Mouse (Mus musculus): ENCODE results near the gene Kcng4. TPM values are rescaled to one million over a fixed set of nuclear protein-coding genes. Genes with fewer than 3 reads are reported as not detected.
A peak's percentile ranks its signal among the peaks of the same experiment; 100 is the strongest.

Gene Kcng4
- 0.32 and 0.42 TPM in 2 replicates for polyA plus RNA-seq (2014; fragmentation: Nextera tagmentation; extraction: Ambion mirVana)

DNA sequence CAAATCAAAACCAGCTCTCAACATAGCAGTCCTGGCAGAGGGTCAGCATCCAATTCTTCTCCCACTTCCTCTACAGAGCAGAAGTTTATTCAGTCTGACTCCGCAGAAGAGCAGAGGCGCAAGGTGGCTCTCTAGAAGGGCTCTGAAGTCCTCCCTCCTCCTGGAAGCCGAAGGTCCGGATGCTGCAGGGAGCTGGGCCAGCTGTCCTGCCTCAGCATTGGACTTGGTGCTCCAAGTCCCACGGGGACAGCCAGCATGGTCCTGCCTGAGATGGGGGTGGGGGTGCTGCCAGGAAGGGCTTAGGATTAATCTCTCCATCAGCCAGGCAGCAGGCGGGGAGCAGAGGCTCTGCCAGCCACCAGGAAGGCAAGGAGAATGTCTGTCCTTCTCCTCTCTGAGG is at the start of gene Kcng4:
Gene Kcng4, minus strand, starts transcription at position 303 of the 400 bp plus-strand sequence.
- H3K4me1 ChIP-seq (ENCODE audit: control insufficient read depth, insufficient read depth, low read length) = 0 out of 2 replicates have a peak, but pooled peaks cover 9% of the 10 kb centered on the region

DNA sequence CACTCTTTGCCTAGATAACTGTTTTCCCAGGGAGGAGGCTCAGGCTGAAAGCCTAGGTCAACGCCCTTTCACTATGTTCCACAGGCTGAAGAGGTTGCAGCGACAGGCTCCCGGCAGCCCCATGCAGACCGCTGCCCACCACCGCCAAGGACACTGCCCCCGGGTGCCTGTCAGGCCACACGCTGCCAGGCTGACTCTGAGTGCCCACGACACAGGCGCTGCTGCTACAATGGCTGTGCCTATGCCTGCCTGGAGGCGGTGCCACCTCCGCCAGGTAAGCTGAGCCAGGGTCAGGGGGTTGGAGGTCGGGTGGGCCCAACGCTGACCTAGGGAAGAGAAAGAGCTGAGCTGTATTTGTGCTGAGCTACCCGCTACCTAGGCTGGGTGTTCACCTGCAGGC is 43.7 kb upstream of the Kcng4 start:
- H3K4me1 ChIP-seq (ENCODE audit: control insufficient read depth, insufficient read depth, low read length) = no peaks in the 10 kb centered on the region
- H3K9ac ChIP-seq (ENCODE audit: low read length) = no peak overlapping the region
- H3K4me2 ChIP-seq (ENCODE audit: low read depth) = no peak overlapping the region
- ATAC-seq (ENCODE audit: insufficient read depth, low FRiP score, low TSS enrichment) (no peak), DNase-seq (ENCODE audit: low spot score) (no peak)
- no peak overlapping the region for H3K27ac ChIP-seq (ENCODE audit: low read depth, low read length)
- no peaks in the 10 kb centered on the region for H3K36me3 ChIP-seq (ENCODE audit: control insufficient read depth, insufficient read depth, low read length)
- H3K27me3 ChIP-seq (ENCODE audit: control insufficient read depth, insufficient read depth, low read length) = no peaks in the 10 kb centered on the region
- 64% methylated on average over 14 of the region's 14 CpGs for WGBS
- H3K9me3 ChIP-seq (ENCODE audit: control insufficient read depth, low read length) = no peaks in the 10 kb centered on the region
- no peak overlapping the region for H3K4me3 ChIP-seq (ENCODE audit: low read depth, low read length)

More for the DNA sequence above, at the start of gene Kcng4:
- no peak for DNase-seq (ENCODE audit: low spot score)
- Histone ChIP-seq H3K9ac (ENCODE audit: low read length) (no peak within 1 kb of the TSS), H3K27me3 (ENCODE audit: control insufficient read depth, insufficient read depth, low read length) (0 out of 2 replicates have a peak, but pooled peaks cover 2% of the 10 kb centered on the region), H3K27ac (ENCODE audit: low read depth, low read length) (no peak within 1 kb of the TSS), H3K4me2 (ENCODE audit: low read depth) (no peak within 1 kb of the TSS), H3K36me3 (ENCODE audit: control insufficient read depth, insufficient read depth, low read length) (no peaks in the 10 kb centered on the region), H3K4me3 (ENCODE audit: low read depth, low read length) (no peak within 1 kb of the TSS), H3K9me3 (ENCODE audit: control insufficient read depth, low read length) (no peaks in the 10 kb centered on the region)
- 55% methylated on average over 6 of the region's 6 CpGs for WGBS
- ATAC-seq (ENCODE audit: insufficient read depth, low FRiP score, low TSS enrichment) = no peak

DNA sequence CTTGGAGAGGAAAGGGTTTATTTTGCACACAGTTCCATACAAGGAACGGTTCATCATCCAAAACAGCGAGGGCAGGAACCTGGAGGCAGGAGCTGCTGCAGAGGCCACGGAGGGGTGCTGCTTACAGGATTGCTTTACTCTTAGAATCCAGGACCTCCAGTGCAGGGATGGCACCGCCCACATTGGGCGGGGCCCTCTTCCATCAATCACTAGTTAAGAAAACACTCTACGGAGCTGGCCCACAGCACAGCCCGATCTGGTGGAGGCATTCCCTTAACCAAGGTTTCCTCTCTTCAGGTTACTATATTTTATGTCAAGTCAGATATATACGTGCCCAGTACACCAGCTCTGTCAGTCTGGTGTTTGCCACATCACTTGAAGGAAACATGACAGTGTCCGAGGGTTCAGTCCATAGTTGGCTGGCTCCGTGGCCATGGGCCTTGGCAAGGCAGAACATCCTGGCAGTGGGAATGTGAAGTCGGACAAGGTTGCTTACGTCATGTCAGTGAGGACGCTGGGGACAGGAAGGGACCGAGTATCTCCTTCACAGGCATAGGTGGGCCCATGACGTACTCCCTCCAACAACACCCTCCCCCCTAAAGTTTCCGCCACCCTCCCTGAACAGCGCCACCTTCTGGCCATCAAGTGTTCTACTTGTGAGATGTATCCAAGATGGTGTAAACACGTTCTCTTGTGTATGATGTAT is 42.8 kb upstream of the Kcng4 start:
- no peak overlapping the region for H3K27ac ChIP-seq (ENCODE audit: low read depth, low read length)
- no peaks in the 10 kb centered on the region for H3K4me1 ChIP-seq (ENCODE audit: control insufficient read depth, insufficient read depth, low read length)
- H3K27me3 ChIP-seq (ENCODE audit: control insufficient read depth, insufficient read depth, low read length) = no peaks in the 10 kb centered on the region
- no peak overlapping the region for H3K4me3 ChIP-seq (ENCODE audit: low read depth, low read length)
- DNase-seq (ENCODE audit: low spot score) (peak; percentile 73), ATAC-seq (ENCODE audit: insufficient read depth, low FRiP score, low TSS enrichment) (peak; percentile 41; the same call in 1 of the 2 replicates)
- no peaks in the 10 kb centered on the region for H3K9me3 ChIP-seq (ENCODE audit: control insufficient read depth, low read length)
- H3K4me2 ChIP-seq (ENCODE audit: low read depth) = peak overlapping the region; percentile 35
- H3K9ac ChIP-seq (ENCODE audit: low read length) = no peak overlapping the region
- WGBS = 10% methylated on average over 18 of the region's 18 CpGs
- H3K36me3 ChIP-seq (ENCODE audit: control insufficient read depth, insufficient read depth, low read length) = no peaks in the 10 kb centered on the region

DNA sequence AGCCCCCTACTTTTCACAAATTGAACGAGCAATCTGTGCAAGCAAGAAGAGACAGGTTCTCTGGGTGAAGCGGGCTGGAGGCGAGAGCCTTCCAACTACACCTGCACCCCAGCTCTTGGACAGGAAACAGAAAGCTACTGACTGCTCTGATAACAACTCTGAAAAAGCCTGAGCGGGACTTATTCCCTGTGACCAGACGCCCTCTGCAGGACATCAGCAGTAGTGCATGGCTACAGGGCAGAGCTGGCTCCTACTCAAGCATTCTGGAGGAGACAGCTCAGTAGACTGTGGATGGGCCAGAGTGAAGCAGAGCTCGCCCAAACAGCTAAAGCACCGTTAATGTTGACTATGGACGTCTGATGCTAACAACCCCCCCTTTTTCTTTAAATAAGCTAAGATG is 40.9 kb upstream of the Kcng4 start:
- Histone ChIP-seq H3K4me3 (ENCODE audit: low read depth, low read length) (no peak overlapping the region), H3K36me3 (ENCODE audit: control insufficient read depth, insufficient read depth, low read length) (no peaks in the 10 kb centered on the region), H3K4me2 (ENCODE audit: low read depth) (no peak overlapping the region), H3K9ac (ENCODE audit: low read length) (no peak overlapping the region), H3K27me3 (ENCODE audit: control insufficient read depth, insufficient read depth, low read length) (no peaks in the 10 kb centered on the region), H3K27ac (ENCODE audit: low read depth, low read length) (no peak overlapping the region), H3K9me3 (ENCODE audit: control insufficient read depth, low read length) (no peaks in the 10 kb centered on the region), H3K4me1 (ENCODE audit: control insufficient read depth, insufficient read depth, low read length) (no peaks in the 10 kb centered on the region)
- peak; percentile 41; the same call in 1 of the 2 replicates for ATAC-seq (ENCODE audit: insufficient read depth, low FRiP score, low TSS enrichment)
- 17% methylated on average over 8 of the region's 8 CpGs for WGBS
- DNase-seq (ENCODE audit: low spot score) = peak; percentile 94

DNA sequence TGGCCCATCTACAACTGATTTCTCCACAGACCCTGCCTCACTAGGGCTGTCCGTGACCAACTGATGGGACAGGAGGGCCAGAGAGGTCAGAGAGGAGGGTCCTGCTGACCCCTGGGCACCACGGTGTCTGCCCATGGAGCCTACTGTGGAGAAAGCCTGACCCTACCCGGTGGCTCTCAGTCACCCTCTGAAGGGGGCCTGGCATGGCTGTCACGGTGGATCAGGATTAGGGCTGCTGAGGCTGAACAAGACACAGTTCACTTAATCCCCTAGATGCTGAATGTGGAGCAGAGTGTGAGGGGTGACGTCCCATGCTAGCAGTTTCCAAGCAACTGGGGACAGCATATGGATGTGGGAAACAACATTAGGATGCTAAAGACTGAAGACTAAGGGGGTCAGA is 40.0 kb upstream of the Kcng4 start:
- ATAC-seq (ENCODE audit: insufficient read depth, low FRiP score, low TSS enrichment) = no peak
- DNase-seq (ENCODE audit: low spot score) = no peak
- H3K4me2 ChIP-seq (ENCODE audit: low read depth) = no peak overlapping the region
- H3K27me3 ChIP-seq (ENCODE audit: control insufficient read depth, insufficient read depth, low read length) = no peaks in the 10 kb centered on the region
- H3K9me3 ChIP-seq (ENCODE audit: control insufficient read depth, low read length) = no peaks in the 10 kb centered on the region
- no peak overlapping the region for H3K27ac ChIP-seq (ENCODE audit: low read depth, low read length)
- no peak overlapping the region for H3K9ac ChIP-seq (ENCODE audit: low read length)
- 78% methylated on average over 5 of the region's 5 CpGs for WGBS
- H3K36me3 ChIP-seq (ENCODE audit: control insufficient read depth, insufficient read depth, low read length) = no peaks in the 10 kb centered on the region
- no peaks in the 10 kb centered on the region for H3K4me1 ChIP-seq (ENCODE audit: control insufficient read depth, insufficient read depth, low read length)
- no peak overlapping the region for H3K4me3 ChIP-seq (ENCODE audit: low read depth, low read length)

DNA sequence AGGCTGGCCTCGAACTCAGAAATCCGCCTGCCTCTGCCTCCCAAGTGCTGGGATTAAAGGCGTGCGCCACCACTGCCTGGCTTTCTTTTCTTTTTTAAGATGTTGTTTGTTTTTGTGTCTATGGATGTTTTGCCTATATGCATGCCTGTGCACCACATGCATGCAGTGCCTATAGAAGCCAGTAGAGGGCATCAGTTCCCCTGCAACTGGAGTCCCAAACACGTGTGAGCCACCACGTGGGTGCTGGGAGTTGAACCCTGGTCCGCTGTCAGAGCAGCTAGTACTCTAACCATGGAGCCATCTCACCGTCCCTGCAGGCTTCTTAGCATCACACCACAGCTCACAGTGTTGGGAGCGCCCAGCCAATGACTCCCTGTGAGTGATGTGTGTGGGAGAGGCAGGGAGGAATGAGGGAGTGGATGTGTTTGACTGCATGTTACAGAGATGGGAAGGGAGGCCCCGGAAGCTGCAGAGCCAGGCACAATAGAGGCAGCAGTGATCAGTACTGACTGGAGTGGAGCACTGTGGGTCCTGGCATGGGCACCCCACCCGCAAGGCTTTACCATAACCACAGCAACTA is 38.6 kb upstream of the Kcng4 start:
- H3K27me3 ChIP-seq (ENCODE audit: control insufficient read depth, insufficient read depth, low read length) = no peaks in the 10 kb centered on the region
- no peaks in the 10 kb centered on the region for H3K9me3 ChIP-seq (ENCODE audit: control insufficient read depth, low read length)
- H3K4me1 ChIP-seq (ENCODE audit: control insufficient read depth, insufficient read depth, low read length) = no peaks in the 10 kb centered on the region
- 78% methylated on average over 10 of the region's 11 CpGs for WGBS
- H3K4me2 ChIP-seq (ENCODE audit: low read depth) = no peak overlapping the region
- H3K36me3 ChIP-seq (ENCODE audit: control insufficient read depth, insufficient read depth, low read length) = no peaks in the 10 kb centered on the region
- no peak overlapping the region for H3K4me3 ChIP-seq (ENCODE audit: low read depth, low read length)
- H3K9ac ChIP-seq (ENCODE audit: low read length) = no peak overlapping the region
- H3K27ac ChIP-seq (ENCODE audit: low read depth, low read length) = no peak overlapping the region
- DNase-seq (ENCODE audit: low spot score) (no peak), ATAC-seq (ENCODE audit: insufficient read depth, low FRiP score, low TSS enrichment) (no peak)

DNA sequence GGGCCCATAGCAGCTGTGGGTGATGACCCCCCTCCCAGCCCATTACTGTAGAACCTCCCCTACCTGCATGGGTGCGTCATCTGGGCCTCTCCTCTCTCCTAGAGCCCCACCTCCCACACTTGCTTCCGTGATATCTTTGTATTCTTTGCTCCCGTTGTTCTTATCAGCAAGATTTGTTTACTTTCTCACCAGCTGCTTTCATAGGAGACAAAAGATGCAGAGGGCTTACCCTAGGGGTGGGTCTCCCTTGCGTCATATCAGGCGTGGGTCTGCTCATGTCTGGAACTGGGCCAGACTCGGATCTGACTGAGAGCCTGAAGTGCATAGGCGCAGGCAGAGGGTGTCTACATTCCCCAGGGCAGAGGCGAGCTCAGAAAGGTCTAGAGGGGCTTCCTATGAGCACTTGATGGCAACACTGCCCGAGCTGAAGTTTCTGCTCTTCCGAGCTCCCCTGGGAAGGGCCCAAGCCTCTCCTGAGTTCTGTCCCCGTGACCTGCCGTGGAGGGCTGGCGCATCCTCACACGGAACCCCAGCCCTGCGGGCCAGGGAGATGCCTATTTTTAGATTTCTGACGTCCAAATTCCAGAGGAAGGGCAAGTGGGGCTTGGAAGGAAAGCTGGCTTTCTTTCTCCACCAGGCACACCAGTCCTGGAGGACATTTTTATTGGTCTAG is 35.1 kb upstream of the Kcng4 start:
- DNase-seq (ENCODE audit: low spot score) = no peak

DNA sequence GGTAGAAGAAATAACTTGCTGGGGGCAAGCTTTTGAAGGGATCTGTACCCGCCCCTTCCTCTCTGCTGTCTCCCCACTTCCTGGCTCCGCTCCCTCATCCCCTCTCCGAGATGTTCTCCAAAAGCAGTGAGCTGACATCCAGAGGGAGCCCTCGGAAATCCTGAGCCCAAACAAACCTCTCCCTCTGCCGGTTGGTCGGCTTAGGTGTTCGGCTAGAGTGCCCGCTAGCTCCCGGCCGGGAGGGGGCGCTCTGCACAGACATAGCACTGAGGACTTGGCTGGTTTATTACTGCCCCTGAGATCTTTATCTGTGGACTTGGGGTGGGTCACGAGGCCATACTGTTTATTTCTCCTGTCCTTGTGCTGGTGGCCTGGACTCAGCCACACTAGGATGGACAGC is 33.8 kb upstream of the Kcng4 start:
- DNase-seq (ENCODE audit: low spot score) (no peak), ATAC-seq (ENCODE audit: insufficient read depth, low FRiP score, low TSS enrichment) (no peak)
- no peak overlapping the region for H3K27ac ChIP-seq (ENCODE audit: low read depth, low read length)
- no peaks in the 10 kb centered on the region for H3K36me3 ChIP-seq (ENCODE audit: control insufficient read depth, insufficient read depth, low read length)
- H3K4me1 ChIP-seq (ENCODE audit: control insufficient read depth, insufficient read depth, low read length) = no peaks in the 10 kb centered on the region
- WGBS = 67% methylated on average over 12 of the region's 12 CpGs
- no peak overlapping the region for H3K4me2 ChIP-seq (ENCODE audit: low read depth)
- H3K4me3 ChIP-seq (ENCODE audit: low read depth, low read length) = no peak overlapping the region
- no peaks in the 10 kb centered on the region for H3K9me3 ChIP-seq (ENCODE audit: control insufficient read depth, low read length)
- no peaks in the 10 kb centered on the region for H3K27me3 ChIP-seq (ENCODE audit: control insufficient read depth, insufficient read depth, low read length)
- no peak overlapping the region for H3K9ac ChIP-seq (ENCODE audit: low read length)

More for the DNA sequence above, 35.1 kb upstream of the Kcng4 start:
- no peaks in the 10 kb centered on the region for H3K9me3 ChIP-seq (ENCODE audit: control insufficient read depth, low read length)
- no peak overlapping the region for H3K27ac ChIP-seq (ENCODE audit: low read depth, low read length)
- 71% methylated on average over 16 of the region's 16 CpGs for WGBS
- H3K4me1 ChIP-seq (ENCODE audit: control insufficient read depth, insufficient read depth, low read length) = no peaks in the 10 kb centered on the region
- H3K9ac ChIP-seq (ENCODE audit: low read length) = no peak overlapping the region
- no peaks in the 10 kb centered on the region for H3K27me3 ChIP-seq (ENCODE audit: control insufficient read depth, insufficient read depth, low read length)
- H3K36me3 ChIP-seq (ENCODE audit: control insufficient read depth, insufficient read depth, low read length) = no peaks in the 10 kb centered on the region
- no peak overlapping the region for H3K4me3 ChIP-seq (ENCODE audit: low read depth, low read length)
- no peak overlapping the region for H3K4me2 ChIP-seq (ENCODE audit: low read depth)
- no peak for ATAC-seq (ENCODE audit: insufficient read depth, low FRiP score, low TSS enrichment)

Data from neural tube, embryonic 11.5 days (tissue).